Mouse (Mus musculus): ENCODE data around the gene Snip1.
A peak's percentile ranks its signal among the peaks of the same experiment; 100 is the strongest.

Snip1 gene

GRCm38 (mm10) chr4:125066490-125067370, at the start of gene Snip1:
Snip1 (plus strand) TSS chr4:125066672.
- DNase-seq = peak; percentile 93

- DNase-seq = no peak
Observed at GRCm38 (mm10) chr4:125017431-125017830, 49.0 kb upstream of the Snip1 start.

- DNase-seq = no peak
Observed at GRCm38 (mm10) chr4:125020780-125021538, 45.5 kb upstream of the Snip1 start.

GRCm38 (mm10) chr4:125029891-125030614, 36.4 kb upstream of the Snip1 start:
- peak; percentile 90 for DNase-seq

- DNase-seq = no peak
Observed at GRCm38 (mm10) chr4:125034341-125034740, 32.1 kb upstream of the Snip1 start.

- no peak for DNase-seq
Observed at GRCm38 (mm10) chr4:125044454-125044853, 22.0 kb upstream of the Snip1 start.

- DNase-seq = no peak
Observed at GRCm38 (mm10) chr4:125055385-125055784, 11.1 kb upstream of the Snip1 start.

- no peak for DNase-seq
Observed at GRCm38 (mm10) chr4:125056476-125056875, 10.0 kb upstream of the Snip1 start.

- DNase-seq = no peak
Observed at GRCm38 (mm10) chr4:125057273-125057672, 9.2 kb upstream of the Snip1 start.

- no peak for DNase-seq
Observed at GRCm38 (mm10) chr4:125058033-125058432, 8.4 kb upstream of the Snip1 start.

GRCm38 (mm10) chr4:125059025-125059424, 7.4 kb upstream of the Snip1 start:
- no peak for DNase-seq

GRCm38 (mm10) chr4:125063829-125064228, 2.6 kb upstream of the Snip1 start:
- DNase-seq = no peak

GRCm38 (mm10) chr4:125065517-125066307, 760 bp upstream of the Snip1 start, which contains the start of gene Dnali1:
Dnali1 (minus strand) TSS chr4:125065703.
- DNase-seq = peak; percentile 51

- DNase-seq = no peak
Observed at GRCm38 (mm10) chr4:125077700-125078099, 11.2 kb downstream of the Snip1 start.

GRCm38 (mm10) chr4:125078698-125079097, 12.2 kb downstream of the Snip1 start:
- DNase-seq = no peak

- peak; percentile 91 for DNase-seq
Observed at GRCm38 (mm10) chr4:125084403-125085345, 18.2 kb downstream of the Snip1 start, which contains the start of gene Meaf6. Meaf6 (plus strand) TSS chr4:125085134.

- DNase-seq = peak; percentile 80
Observed at GRCm38 (mm10) chr4:125085346-125085841, 18.9 kb downstream of the Snip1 start.

- DNase-seq = no peak
Observed at GRCm38 (mm10) chr4:125093031-125093430, 26.6 kb downstream of the Snip1 start.

GRCm38 (mm10) chr4:125096066-125096465, 29.6 kb downstream of the Snip1 start:
- DNase-seq = no peak

GRCm38 (mm10) chr4:125097412-125097811, 30.9 kb downstream of the Snip1 start:
- no peak for DNase-seq

- DNase-seq = peak; percentile 52
Observed at GRCm38 (mm10) chr4:125099458-125099857, 33.0 kb downstream of the Snip1 start.

Data from cerebellum, adult 11-12 months (tissue).